In genomic region chr11:4848483-4849248, GRCm38 (mm10) we compare ENCODE assay signal across 8 mouse cellular contexts. TPM values are rescaled to one million over a fixed set of nuclear protein-coding genes. Genes with fewer than 3 reads are reported as not detected.
DNase-seq lines count a peak whose midpoint lies in the region; ATAC-seq and TF ChIP-seq lines count a peak whose summit lies in the region.

No protein-coding gene starts in this region.

- no peak for TF ChIP-seq CTCF in Patski (IDR thresholded peaks at IDR 0.05)

- H3K9me3 ChIP-seq in liver, embryonic 15.5 days (replicated peaks) = no peaks in the 10 kb centered on the region

- peak overlapping the region; percentile 92 for H3K4me2 ChIP-seq in liver, embryonic 15.5 days

- POLR2A ChIA-PET in Patski (lab: Charles Lee) = interaction anchor here (0.6 to 1.4 kb wide), 5 partner anchors 9 to 20 kb away, joined by 3 to 4 read pairs (median 3); no protein-coding TSS in a partner anchor

- no peaks in the 10 kb centered on the region for H3K36me3 ChIP-seq in liver, embryonic 15.5 days (replicated peaks)

- DNase-seq in 3134 (ENCODE audit: extremely low read depth, insufficient read length, low spot score) = peak; percentile 73
- no peak for DNase-seq in Patski (ENCODE audit: low read depth, low spot score)
- DNase-seq in embryo, embryonic 11 days = peak; percentile 66
- DNase-seq in kidney, adult 9 months = peak; percentile 50
- peak; percentile 43 to 44 for DNase-seq in natural killer cell, adult 2 months (ENCODE audit: low spot score in 2 of 2)
- peak; percentile 68 for DNase-seq in testis, postnatal 10 days (ENCODE audit: low spot score)

- H3K27ac ChIP-seq in liver, embryonic 15.5 days (replicated peaks) = peak overlapping the region; percentile 87

- ATAC-seq in Patski = peak; percentile 2
- ATAC-seq in granulocyte monocyte progenitor cell, adult 5-6 weeks (replicated peaks; ENCODE audit: poor library complexity, severe bottlenecking) = peak; percentile 43
- peak; percentile 4 for ATAC-seq in liver, embryonic 15.5 days (ENCODE audit: insufficient read depth)

- CTCF ChIA-PET in Patski (lab: Charles Lee) = interaction anchor here (1.2 to 3.0 kb wide), 5 partner anchors 9 to 19 kb away, joined by 3 to 10 read pairs (median 4); no protein-coding TSS in a partner anchor

- peaks cover 31% of the 10 kb centered on the region for H3K4me1 ChIP-seq in liver, embryonic 15.5 days (replicated peaks)

- H3K9ac ChIP-seq in liver, embryonic 15.5 days = peak overlapping the region; percentile 95

- in situ Hi-C loops in Patski (cut with MboI; ENCODE audit: low pct_unique_long_range_greater_than_20kb) = loop anchor here (25.0 kb wide), 1 partner anchor 611 kb away; the partner anchor contains the start of gene Osm

- WGBS in liver, embryonic 15.5 days (ENCODE audit: insufficient replicate concordance) = under 1% methylated on average over 50 of the region's 50 CpGs

- H3K27me3 ChIP-seq in Patski = no peaks in the 10 kb centered on the region
- H3K27me3 ChIP-seq in liver, embryonic 15.5 days = no peaks in the 10 kb centered on the region

- peak overlapping the region; percentile 99 for H3K4me3 ChIP-seq in liver, embryonic 15.5 days (replicated peaks)

RNA-seq across cellular contexts. Expression of gene Nf2, which starts 0.7 kb away (rescaled TPM):
- 93.1 TPM for polyA plus RNA-seq in Patski (2021)
- 35.6 and 45.1 TPM in 2 replicates for total RNA-seq in granulocyte monocyte progenitor cell, adult 5-6 weeks (2014; fragmentation: Nextera tagmentation)
- total RNA-seq in granulocyte monocyte progenitor cell, adult 5-6 weeks (2017) = 48.0 and 73.3 TPM in 2 replicates
- polyA plus RNA-seq in liver, embryonic 15.5 days (2015; fragmentation: Nextera tagmentation; extraction: Ambion mirVana) = 13.5 and 13.8 TPM in 2 replicates

RNA-seq across cellular contexts. Expression of gene Nipsnap1, which starts 25.1 kb away (rescaled TPM):
- polyA plus RNA-seq in Patski (2021) = 94.7 TPM
- total RNA-seq in granulocyte monocyte progenitor cell, adult 5-6 weeks (2014; fragmentation: Nextera tagmentation) = 13.4 and 22.3 TPM in 2 replicates
- total RNA-seq in granulocyte monocyte progenitor cell, adult 5-6 weeks (2017) = 17.5 and 20.0 TPM in 2 replicates
- 94.3 and 106 TPM in 2 replicates for polyA plus RNA-seq in liver, embryonic 15.5 days (2015; fragmentation: Nextera tagmentation; extraction: Ambion mirVana)

RNA-seq across cellular contexts. Expression of gene Thoc5, which starts 46.5 kb away (rescaled TPM):
- polyA plus RNA-seq in Patski (2021) = 44.2 TPM
- 25.7 and 29.8 TPM in 2 replicates for total RNA-seq in granulocyte monocyte progenitor cell, adult 5-6 weeks (2014; fragmentation: Nextera tagmentation)
- 54.6 and 67.6 TPM in 2 replicates for total RNA-seq in granulocyte monocyte progenitor cell, adult 5-6 weeks (2017)
- polyA plus RNA-seq in liver, embryonic 15.5 days (2015; fragmentation: Nextera tagmentation; extraction: Ambion mirVana) = 13.1 and 14.0 TPM in 2 replicates
